Comparison of ENCODE assay signal across 8 mouse cellular contexts in the genomic region with DNA sequence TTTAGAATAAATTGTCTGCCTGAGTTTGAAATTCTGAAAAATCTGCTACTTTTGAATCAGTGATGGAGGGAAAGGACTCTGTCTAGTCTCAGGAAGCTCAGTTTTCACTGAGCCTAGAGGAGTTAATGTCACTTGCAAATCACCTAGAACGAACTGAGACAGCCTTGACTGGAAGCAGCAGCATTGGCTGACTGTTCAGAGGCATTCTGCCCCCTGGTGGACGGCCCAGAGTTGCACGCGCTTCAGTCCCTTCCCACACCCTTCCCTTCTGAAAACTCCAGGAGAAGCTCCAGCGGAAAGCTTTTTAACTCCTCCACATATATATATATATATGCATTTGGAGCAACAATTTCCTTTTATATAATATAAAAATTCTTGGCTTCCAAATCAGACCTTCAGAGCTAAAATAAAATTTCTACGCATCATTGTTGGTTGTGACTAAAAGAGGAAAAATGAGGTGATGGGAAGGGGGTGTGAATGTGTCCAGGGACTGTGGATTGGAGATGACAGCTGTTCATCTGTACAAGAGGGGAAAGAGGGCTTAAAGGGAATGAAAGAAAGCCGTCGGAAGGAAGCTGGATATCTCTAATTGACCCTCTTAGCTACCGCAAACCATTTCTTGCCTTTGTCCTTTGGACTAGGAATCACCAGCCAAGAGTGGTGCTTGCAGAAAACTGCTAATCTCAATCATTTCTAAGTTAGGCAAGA. TPM values are rescaled to one million over a fixed set of nuclear protein-coding genes. Genes with fewer than 3 reads are reported as not detected.
A peak's percentile ranks its signal among the peaks of the same experiment; 100 is the strongest.
DNase-seq lines count a peak whose midpoint lies in the region; ATAC-seq and TF ChIP-seq lines count a peak whose summit lies in the region.

No protein-coding gene starts in this region.

- peaks cover 20% of the 10 kb centered on the region for H3K27me3 ChIP-seq in forebrain, embryonic 12.5 days

- TF ChIP-seq POLR2A in bone marrow, adult 2 months (IDR thresholded peaks at IDR 0.05; ENCODE audit: borderline replicate concordance, control insufficient read depth, low read depth, low read length): no peak

- H3K4me2 ChIP-seq in forebrain, embryonic 12.5 days: no peak overlapping the region

- DNase-seq in heart, adult 11 months: peak; percentile 46
- no peak for DNase-seq in heart, adult 9 months (ENCODE audit: low spot score in 2 of 2)
- DNase-seq in induced T-regulatory cell, adult 2 months (ENCODE audit: low read depth): peak; percentile 55
- DNase-seq in left cerebral cortex, adult 18-20 months (ENCODE audit: low spot score in 2 of 2): peak; percentile 88 to 93
- peak; percentile 80 to 83 for DNase-seq in right cerebral cortex, postnatal 36 days (ENCODE audit: low spot score in 2 of 2)

- H3K36me3 ChIP-seq in forebrain, embryonic 12.5 days (replicated peaks): no peaks in the 10 kb centered on the region

- H3K4me3 ChIP-seq in bone marrow, adult 2 months (replicated peaks; ENCODE audit: control insufficient read depth, low read depth, low read length): no peak overlapping the region
- H3K4me3 ChIP-seq in forebrain, embryonic 12.5 days (replicated peaks): no peak overlapping the region

- no peak overlapping the region for H3K9ac ChIP-seq in forebrain, embryonic 12.5 days

- ATAC-seq in forebrain, embryonic 12.5 days (ENCODE audit: low FRiP score): peak; percentile 82; the same call in 1 of the 2 replicates
- peak; percentile 71 for ATAC-seq in megakaryocyte progenitor cell, adult 5-6 weeks (replicated peaks; ENCODE audit: poor library complexity)

- H3K4me1 ChIP-seq in bone marrow, adult 2 months (ENCODE audit: control insufficient read depth, insufficient read depth, low read length): peaks cover 1% of the 10 kb centered on the region; the same call in 1 of the 2 replicates
- H3K4me1 ChIP-seq in forebrain, embryonic 12.5 days: peaks cover 13% of the 10 kb centered on the region

- no peak overlapping the region for H3K27ac ChIP-seq in bone marrow, adult 2 months (ENCODE audit: control insufficient read depth, insufficient read depth, low read depth, low read length, poor library complexity)
- H3K27ac ChIP-seq in forebrain, embryonic 12.5 days: no peak overlapping the region

- 40% methylated on average over 9 of the region's 9 CpGs for WGBS in bone marrow, adult 2 months
- WGBS in forebrain, embryonic 12.5 days: 34% methylated on average over 9 of the region's 9 CpGs

- H3K9me3 ChIP-seq in forebrain, embryonic 12.5 days: no peaks in the 10 kb centered on the region

- TF ChIP-seq CTCF in bone marrow, adult 2 months (IDR thresholded peaks at IDR 0.05; ENCODE audit: control insufficient read depth, insufficient read depth, low read length): peak; percentile 87

RNA-seq across cellular contexts. Expression of gene Htr1b, which starts 6.6 kb away (rescaled TPM):
- not detected in 2 replicates for polyA plus RNA-seq in bone marrow, adult 2 months (2011; ENCODE audit: insufficient read depth, insufficient read length, low replicate concordance, missing spikeins)
- 0.44 and 0.54 TPM in 2 replicates for polyA plus RNA-seq in forebrain, embryonic 12.5 days (2016; fragmentation: Nextera tagmentation; extraction: Ambion mirVana)
- total RNA-seq in left cerebral cortex, adult 18-20 months (2021): 10 to 100 TPM; 11.7 to 16.7 TPM
- total RNA-seq in megakaryocyte progenitor cell, adult 5-6 weeks (2015): 0.10 TPM in 1 of 2 replicates, not detected in the other
- not detected in 2 replicates for total RNA-seq in megakaryocyte progenitor cell, adult 5-6 weeks (2017)

Comparison
In these comparisons a context has a peak if more than half of its experiments do, and no peak if none do; other contexts are left out.
1. DNase-seq: peak in heart, adult 11 months (single experiment), induced T-regulatory cell, adult 2 months (single experiment), left cerebral cortex, adult 18-20 months (2 of 2) and right cerebral cortex, postnatal 36 days (2 of 2); none in heart, adult 9 months (0 of 2).
2. RNA of gene Htr1b, which starts 6.6 kb away (total RNA-seq): 11.7 to 16.7 TPM in left cerebral cortex, adult 18-20 months; 0.10 TPM in megakaryocyte progenitor cell, adult 5-6 weeks; every median in the first group is over 10 times any median in the second.